Mouse (Mus musculus): ENCODE data around the gene Lyrm7. TPM values are rescaled to one million over a fixed set of nuclear protein-coding genes. Genes with fewer than 3 reads are reported as not detected.

The Lyrm7 gene
- polyA plus RNA-seq, 1 experiment from 2014 or later, result 4.7 TPM

GRCm38 (mm10) chr11:54876031-54876430 is 15.3 kb upstream of the Lyrm7 start:
- Histone ChIP-seq H3K4me1 (peaks cover 4% of the 10 kb centered on the region), H3K27ac (replicated peaks) (no peak overlapping the region), H3K36me3 (peaks cover 42% of the 10 kb centered on the region), H3K27me3 (ENCODE audit: low read depth, poor library complexity, severe bottlenecking) (no peaks in the 10 kb centered on the region), H3K9me3 (replicated peaks) (no peaks in the 10 kb centered on the region), H3K4me3 (no peak overlapping the region)
- 81% methylated on average over 5 of the region's 5 CpGs for WGBS
- no peak for DNase-seq (ENCODE audit: low spot score)

- no peak for DNase-seq (ENCODE audit: low spot score)
- Histone ChIP-seq H3K9me3 (replicated peaks) (no peaks in the 10 kb centered on the region), H3K36me3 (peaks cover 73% of the 10 kb centered on the region), H3K4me3 (no peak overlapping the region), H3K27ac (replicated peaks) (no peak overlapping the region), H3K4me1 (peaks cover 23% of the 10 kb centered on the region), H3K27me3 (ENCODE audit: low read depth, poor library complexity, severe bottlenecking) (no peaks in the 10 kb centered on the region)
- 86% methylated on average over 7 of the region's 7 CpGs for WGBS
Measured at GRCm38 (mm10) chr11:54871831-54872537, 11.3 kb upstream of the Lyrm7 start.

GRCm38 (mm10) chr11:54869318-54869717 is 8.6 kb upstream of the Lyrm7 start:
- no peaks in the 10 kb centered on the region for H3K27me3 ChIP-seq (ENCODE audit: low read depth, poor library complexity, severe bottlenecking)
- DNase-seq (ENCODE audit: low spot score), result no peak
- H3K27ac ChIP-seq (replicated peaks), result no peak overlapping the region
- H3K9me3 ChIP-seq (replicated peaks), result no peaks in the 10 kb centered on the region
- H3K4me1 ChIP-seq, result peaks cover 35% of the 10 kb centered on the region
- no peak overlapping the region for H3K4me3 ChIP-seq
- WGBS, result 94% methylated on average over 3 of the region's 3 CpGs
- H3K36me3 ChIP-seq, result peaks cover 64% of the 10 kb centered on the region

GRCm38 (mm10) chr11:54868445-54868844 is 7.7 kb upstream of the Lyrm7 start:
- peak overlapping the region; percentile 96 for H3K4me3 ChIP-seq
- 86% methylated on average over 2 of the region's 2 CpGs for WGBS

GRCm38 (mm10) chr11:54867903-54868434 is 7.3 kb upstream of the Lyrm7 start:
- no peaks in the 10 kb centered on the region for H3K9me3 ChIP-seq (replicated peaks)
- H3K27me3 ChIP-seq (ENCODE audit: low read depth, poor library complexity, severe bottlenecking), result no peaks in the 10 kb centered on the region
- DNase-seq (ENCODE audit: low spot score), result no peak
- H3K4me3 ChIP-seq, result peak overlapping the region; percentile 96
- 91% methylated on average over 3 of the region's 3 CpGs for WGBS
- peaks cover 51% of the 10 kb centered on the region for H3K36me3 ChIP-seq
- H3K27ac ChIP-seq (replicated peaks), result 0 out of 2 replicates have a peak overlapping the region, but pooled peaks have one; percentile 99
- peaks cover 35% of the 10 kb centered on the region for H3K4me1 ChIP-seq

More at GRCm38 (mm10) chr11:54868445-54868844, 7.7 kb upstream of the Lyrm7 start:
- Histone ChIP-seq H3K27me3 (ENCODE audit: low read depth, poor library complexity, severe bottlenecking) (no peaks in the 10 kb centered on the region), H3K9me3 (replicated peaks) (no peaks in the 10 kb centered on the region), H3K4me1 (peaks cover 35% of the 10 kb centered on the region), H3K36me3 (peaks cover 56% of the 10 kb centered on the region), H3K27ac (replicated peaks) (no peak overlapping the region)
- no peak for DNase-seq (ENCODE audit: low spot score)

- H3K27ac ChIP-seq (replicated peaks), result peak overlapping the region; percentile 99
Measured at GRCm38 (mm10) chr11:54867049-54867385, 6.3 kb upstream of the Lyrm7 start.

GRCm38 (mm10) chr11:54866119-54867048 is 5.7 kb upstream of the Lyrm7 start, which contains the start of gene Hint1:
Gene Hint1 (plus strand): TSS chr11:54866383.
- peak; percentile 92 for DNase-seq (ENCODE audit: low spot score)
- no peaks in the 10 kb centered on the region for H3K27me3 ChIP-seq (ENCODE audit: low read depth, poor library complexity, severe bottlenecking)
- H3K36me3 ChIP-seq, result peaks cover 35% of the 10 kb centered on the region
- H3K4me3 ChIP-seq, result peak within 1 kb of the TSS; percentile 96
- peak within 1 kb of the TSS; percentile 99 for H3K27ac ChIP-seq (replicated peaks)
- WGBS, result under 1% methylated on average over 103 of the region's 107 CpGs
- H3K9me3 ChIP-seq (replicated peaks), result no peaks in the 10 kb centered on the region
- peaks cover 37% of the 10 kb centered on the region for H3K4me1 ChIP-seq

More at GRCm38 (mm10) chr11:54867049-54867385, 6.3 kb upstream of the Lyrm7 start:
- H3K36me3 ChIP-seq, result peaks cover 41% of the 10 kb centered on the region
- no peaks in the 10 kb centered on the region for H3K27me3 ChIP-seq (ENCODE audit: low read depth, poor library complexity, severe bottlenecking)
- 8% methylated on average over 5 of the region's 5 CpGs for WGBS
- no peaks in the 10 kb centered on the region for H3K9me3 ChIP-seq (replicated peaks)
- H3K4me1 ChIP-seq, result peaks cover 35% of the 10 kb centered on the region
- no peak for DNase-seq (ENCODE audit: low spot score)
- H3K4me3 ChIP-seq, result peak overlapping the region; percentile 96

GRCm38 (mm10) chr11:54865330-54866085 is 4.8 kb upstream of the Lyrm7 start:
- WGBS, result 79% methylated on average over 6 of the region's 6 CpGs
- Histone ChIP-seq H3K27me3 (ENCODE audit: low read depth, poor library complexity, severe bottlenecking) (no peaks in the 10 kb centered on the region), H3K4me1 (peaks cover 43% of the 10 kb centered on the region), H3K4me3 (peak overlapping the region; percentile 96), H3K9me3 (replicated peaks) (no peaks in the 10 kb centered on the region), H3K27ac (replicated peaks) (peak overlapping the region; percentile 99), H3K36me3 (peaks cover 26% of the 10 kb centered on the region)
- DNase-seq (ENCODE audit: low spot score), result no peak

GRCm38 (mm10) chr11:54862621-54863520 is 2.2 kb upstream of the Lyrm7 start:
- Histone ChIP-seq H3K27ac (replicated peaks) (no peak overlapping the region; the same call in 1 of the 2 replicates), H3K4me3 (no peak overlapping the region), H3K27me3 (ENCODE audit: low read depth, poor library complexity, severe bottlenecking) (no peaks in the 10 kb centered on the region), H3K4me1 (peaks cover 41% of the 10 kb centered on the region), H3K36me3 (peaks cover 1% of the 10 kb centered on the region; the same call in 1 of the 2 replicates), H3K9me3 (replicated peaks) (no peaks in the 10 kb centered on the region)
- WGBS, result 50% methylated on average over 10 of the region's 10 CpGs
- DNase-seq (ENCODE audit: low spot score), result peak; percentile 54

- H3K4me1 ChIP-seq, result peaks cover 33% of the 10 kb centered on the region
- H3K27ac ChIP-seq (replicated peaks), result peak overlapping the region; percentile 94
- H3K4me3 ChIP-seq, result peak overlapping the region; percentile 79; the same call in 1 of the 2 replicates
- no peak for DNase-seq (ENCODE audit: low spot score)
- no peaks in the 10 kb centered on the region for H3K27me3 ChIP-seq (ENCODE audit: low read depth, poor library complexity, severe bottlenecking)
- no peaks in the 10 kb centered on the region for H3K9me3 ChIP-seq (replicated peaks)
- 93% methylated on average over 5 of the region's 5 CpGs for WGBS
- no peaks in the 10 kb centered on the region for H3K36me3 ChIP-seq
Measured at GRCm38 (mm10) chr11:54861471-54862420, 1.0 kb upstream of the Lyrm7 start.
